Mouse (Mus musculus) olfactory bulb, adult 2 months (tissue): Measurements from ENCODE around the gene Fam193b. TPM values are rescaled to one million over a fixed set of nuclear protein-coding genes. Genes with fewer than 3 reads are reported as not detected.
"Not testable (repeated sequence)": the region's sequence is repeated elsewhere in the genome, so short reads cannot be mapped to it uniquely, and the experiment has no call there.

Experiments used
- H3K27ac ChIP-seq: fragments of 200-500 bp; 2 replicates; pipeline ENCODE4 v1.5.1; 2012; ENCODE audit warnings: low read depth, low read length; ENCODE audit not compliant: insufficient read depth
- H3K4me1 ChIP-seq: fragments of 200-500 bp; 2 replicates; pipeline ENCODE4 v1.6.1; 2012; ENCODE audit warnings: low read length; ENCODE audit not compliant: control insufficient read depth, insufficient read depth
- H3K4me3 ChIP-seq: fragments of 200-500 bp; 2 replicates; pipeline ENCODE4 v1.5.1; 2012; ENCODE audit warnings: mild to moderate bottlenecking, low read depth, low read length, moderate library complexity; ENCODE audit not compliant: insufficient read depth
- CTCF ChIP-seq: fragments of 200-500 bp; IDR thresholded peaks from 2 replicates; pipeline ENCODE4 v1.5.1; 2012; ENCODE audit warnings: low read depth, mild to moderate bottlenecking, low read length, moderate library complexity; ENCODE audit not compliant: insufficient read depth
- POLR2A ChIP-seq: fragments of 200-500 bp; IDR thresholded peaks from 2 replicates; pipeline ENCODE4 v1.6.1; 2012; ENCODE audit warnings: mild to moderate bottlenecking, low read depth, low read length, moderate library complexity; ENCODE audit not compliant: insufficient read depth
- WGBS: fragments of 180-500 bp; shearing (Covaris S2); methylation state at CpG from one replicate; pipeline ENCODE4 v1.1.7; 2018; 5-methylcytosine and 5-hydroxymethylcytosine counted together
- polyA plus RNA-seq: library from polyadenylated mRNA; stranded (reverse); fragments of >200 nt; gene quantifications from 2 replicates; pipeline ENCODE4 v1.2.4, GENCODE M21; 2012; ENCODE audit warnings: low replicate concordance; ENCODE audit not compliant: missing spikeins, insufficient read depth, insufficient read length

The Fam193b gene
- polyA plus RNA-seq, 1 experiment, result 63.4 TPM

DNA sequence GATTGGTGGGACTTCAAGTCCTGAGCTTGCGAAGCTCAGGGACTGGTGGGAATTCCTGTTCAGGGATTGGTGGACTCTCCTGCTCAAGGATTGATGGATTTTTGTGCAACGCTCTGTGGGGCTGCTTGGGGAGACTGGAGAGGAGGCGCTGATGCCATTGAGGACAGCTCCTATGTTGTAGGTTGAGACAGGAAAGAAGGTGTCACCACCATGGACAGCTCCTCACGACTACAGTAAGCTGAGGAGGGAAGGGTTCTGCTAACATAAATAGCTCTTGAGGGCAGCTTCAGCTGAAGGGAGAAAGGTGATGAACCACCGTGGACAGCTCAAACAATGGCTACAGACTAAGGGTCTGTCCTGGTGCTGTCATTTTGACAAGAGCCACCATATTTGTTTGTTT is 5.0 kb upstream of the Fam193b start:
- no peak overlapping the region for H3K4me3 ChIP-seq
- TF ChIP-seq CTCF (no peak), POLR2A (no peak)
- H3K27ac ChIP-seq, result no peak overlapping the region
- peaks cover 5% of the 10 kb centered on the region; the same call in 1 of the 2 replicates for H3K4me1 ChIP-seq
- 72% methylated on average over 5 of the region's 5 CpGs for WGBS

DNA sequence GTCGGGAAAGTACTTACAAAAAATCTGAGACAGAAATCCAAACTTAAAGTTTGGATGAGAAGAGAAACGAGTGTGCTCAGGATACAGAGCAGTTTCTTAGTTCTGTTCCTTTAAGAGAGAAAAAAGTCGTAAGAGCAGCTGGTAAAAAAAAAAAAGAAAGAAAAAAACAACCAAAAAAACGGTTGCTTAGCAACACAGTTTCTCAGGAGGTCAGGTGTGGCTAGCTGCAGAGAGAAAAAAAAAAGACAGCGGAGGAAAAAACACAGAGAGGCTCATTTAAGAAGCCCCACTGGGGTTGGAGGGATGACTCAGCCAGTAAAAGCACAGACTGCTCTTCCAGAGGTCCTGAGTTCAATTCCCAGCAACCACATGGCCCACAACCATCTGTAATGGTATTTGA is 3.4 kb upstream of the Fam193b start:
- no peak overlapping the region for H3K4me3 ChIP-seq
- WGBS, result 35% methylated on average over 5 of the region's 5 CpGs
- peaks cover 10% of the 10 kb centered on the region; the same call in 1 of the 2 replicates for H3K4me1 ChIP-seq
- no peak for TF ChIP-seq CTCF
- no peak for TF ChIP-seq POLR2A
- no peak overlapping the region for H3K27ac ChIP-seq

GRCm38 (mm10) chr13:55573432-55573831 is 2.5 kb upstream of the Fam193b start, which contains the start of gene Tmed9:
Tmed9 (plus strand) TSS chr13:55573732.
- H3K4me3 ChIP-seq, result no peak within 1 kb of the TSS
- WGBS, result 98% methylated on average over 2 of the region's 2 CpGs
- TF ChIP-seq CTCF (no peak), POLR2A (no peak)
- H3K4me1 ChIP-seq, result peaks cover 13% of the 10 kb centered on the region; the same call in 1 of the 2 replicates
- H3K27ac ChIP-seq, result no peak within 1 kb of the TSS

- TF ChIP-seq CTCF (no peak), POLR2A (no peak)
- H3K4me3 ChIP-seq, result no peak overlapping the region
These were observed 1.1 kb upstream of the Fam193b start for GRCm38 (mm10) chr13:55571977-55572376.

DNA sequence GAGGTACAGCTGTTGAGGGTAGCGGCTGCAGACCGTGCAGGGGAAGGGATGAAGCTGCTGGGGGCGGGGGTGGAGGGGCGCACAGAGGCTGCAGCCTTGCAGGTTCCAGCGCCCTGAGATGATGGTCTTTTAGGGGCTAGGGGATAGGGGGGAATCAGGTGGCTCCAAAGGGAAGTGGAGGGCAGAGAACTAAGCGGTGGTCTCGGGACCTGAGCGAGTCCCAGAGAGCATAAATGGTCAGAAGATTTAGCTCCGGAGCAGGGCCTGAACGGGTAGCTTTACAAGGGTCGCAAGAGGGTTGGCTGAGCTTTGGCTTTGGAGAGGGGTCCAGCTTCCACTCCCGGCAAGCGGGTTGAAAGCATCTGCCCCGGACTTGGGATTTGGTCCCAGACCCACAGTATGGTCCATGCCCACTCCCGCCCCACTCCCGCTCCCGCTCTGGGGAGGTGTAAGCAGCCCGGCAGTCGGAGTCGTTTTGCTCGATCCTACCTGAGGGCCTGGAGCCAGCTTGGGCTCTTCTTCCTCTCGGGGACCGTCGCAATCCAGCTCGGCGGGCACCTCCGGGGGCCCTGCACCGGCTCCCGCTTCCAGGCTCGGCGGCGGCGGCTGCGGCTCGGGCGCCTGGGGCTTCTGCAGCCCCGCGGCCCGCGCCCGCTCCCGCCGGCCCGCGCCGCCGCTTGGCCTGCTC is 490 bp downstream of the Fam193b start:
- TF ChIP-seq POLR2A (no peak), CTCF (no peak)
- Histone ChIP-seq H3K4me1 (peaks cover 17% of the 10 kb centered on the region; the same call in 1 of the 2 replicates), H3K4me3 (peak overlapping the region; percentile 94), H3K27ac (peak overlapping the region; percentile 42; the same call in 1 of the 2 replicates)
- WGBS, result 2% methylated on average over 47 of the region's 47 CpGs

More at GRCm38 (mm10) chr13:55571977-55572376, 1.1 kb upstream of the Fam193b start:
- 81% methylated on average over 2 of the region's 2 CpGs for WGBS
- H3K27ac ChIP-seq, result no peak overlapping the region
- peaks cover 17% of the 10 kb centered on the region; the same call in 1 of the 2 replicates for H3K4me1 ChIP-seq

- WGBS, result 3% methylated on average over 16 of the region's 16 CpGs
- H3K4me1 ChIP-seq, result peaks cover 17% of the 10 kb centered on the region; the same call in 1 of the 2 replicates
- peak overlapping the region; percentile 94 for H3K4me3 ChIP-seq
- TF ChIP-seq CTCF, result 0 out of 2 replicates have a peak, but pooled peaks have one; percentile 8
- no peak for TF ChIP-seq POLR2A
- no peak overlapping the region for H3K27ac ChIP-seq
These were observed 1.1 kb downstream of the Fam193b start for GRCm38 (mm10) chr13:55569726-55570285.

DNA sequence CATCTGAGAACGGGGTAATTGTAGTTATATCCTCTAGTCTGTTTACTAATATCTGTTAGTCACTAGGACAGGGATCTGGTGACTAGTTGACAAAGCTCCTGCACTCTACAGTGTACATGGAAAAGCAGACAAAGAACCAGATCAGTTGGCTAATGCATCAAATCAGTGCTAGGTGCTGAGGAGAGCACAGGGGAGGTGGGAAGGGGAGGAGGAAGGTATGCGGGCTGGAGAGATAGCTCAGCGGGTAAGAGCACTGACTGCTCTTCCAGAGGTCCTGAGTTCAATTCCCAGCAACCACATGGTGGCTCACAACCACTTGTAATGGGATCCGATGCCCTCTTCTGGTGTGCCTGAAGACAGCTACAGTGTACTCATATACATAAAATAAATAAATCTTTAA is 2.4 kb downstream of the Fam193b start:
- H3K4me3 ChIP-seq, H3K27ac ChIP-seq: not testable (repeated sequence)
- 74% methylated on average over 4 of the region's 4 CpGs for WGBS
- H3K4me1 ChIP-seq, result peaks cover 17% of the 10 kb centered on the region; the same call in 1 of the 2 replicates

DNA sequence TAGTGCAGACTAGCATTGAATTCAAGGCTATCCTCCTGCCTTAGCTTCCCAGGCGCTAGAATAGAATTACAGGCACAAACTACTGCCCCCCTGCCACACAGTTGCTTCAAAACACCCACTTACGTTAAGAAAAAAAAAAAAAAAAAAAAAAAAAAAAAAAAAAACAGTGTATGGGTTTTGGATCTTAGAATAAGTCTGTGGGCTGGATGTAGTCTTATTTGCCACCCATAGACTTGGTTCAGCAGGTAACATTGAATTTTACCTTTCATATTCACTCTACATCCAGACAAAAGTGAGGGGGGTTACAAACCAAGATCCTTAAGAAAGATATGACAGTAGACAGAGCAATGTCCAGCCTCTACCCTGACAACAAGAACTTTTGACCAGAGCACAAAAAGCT is 3.0 kb downstream of the Fam193b start:
- 62% methylated on average over 2 of the region's 2 CpGs for WGBS
- no peak for TF ChIP-seq CTCF
- no peak overlapping the region for H3K4me3 ChIP-seq
- no peak overlapping the region for H3K27ac ChIP-seq
- peaks cover 17% of the 10 kb centered on the region; the same call in 1 of the 2 replicates for H3K4me1 ChIP-seq

GRCm38 (mm10) chr13:55567001-55567400 is 3.9 kb downstream of the Fam193b start:
- no peak overlapping the region for H3K27ac ChIP-seq
- WGBS, result 86% methylated on average over 6 of the region's 6 CpGs
- H3K4me1 ChIP-seq, result peaks cover 12% of the 10 kb centered on the region; the same call in 1 of the 2 replicates
- H3K4me3 ChIP-seq, result no peak overlapping the region
- no peak for TF ChIP-seq POLR2A
- no peak for TF ChIP-seq CTCF
